Mouse (Mus musculus): ENCODE results near the gene Nup133.

Nup133 gene

DNA sequence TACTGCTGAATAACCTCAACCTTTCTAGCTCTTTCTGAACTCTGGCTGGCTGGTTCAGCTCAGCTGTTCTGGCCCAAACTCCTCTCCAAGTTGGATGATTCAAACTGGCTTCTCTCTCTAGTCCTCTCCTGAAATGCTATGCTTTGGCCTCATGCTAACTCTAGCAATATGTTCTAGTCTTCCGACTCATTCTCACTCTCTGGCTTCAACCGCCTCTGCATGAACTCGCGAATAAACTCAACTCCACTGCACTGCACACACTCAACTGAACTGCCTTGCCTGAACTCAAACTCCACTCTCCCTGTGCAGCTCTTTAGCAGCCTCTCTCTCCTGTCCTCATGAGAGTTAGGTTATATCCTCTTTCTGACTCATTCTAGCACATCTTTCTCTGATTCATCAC is 61.9 kb downstream of the Nup133 start:
- DNase-seq (ENCODE audit: low spot score): no peak

DNA sequence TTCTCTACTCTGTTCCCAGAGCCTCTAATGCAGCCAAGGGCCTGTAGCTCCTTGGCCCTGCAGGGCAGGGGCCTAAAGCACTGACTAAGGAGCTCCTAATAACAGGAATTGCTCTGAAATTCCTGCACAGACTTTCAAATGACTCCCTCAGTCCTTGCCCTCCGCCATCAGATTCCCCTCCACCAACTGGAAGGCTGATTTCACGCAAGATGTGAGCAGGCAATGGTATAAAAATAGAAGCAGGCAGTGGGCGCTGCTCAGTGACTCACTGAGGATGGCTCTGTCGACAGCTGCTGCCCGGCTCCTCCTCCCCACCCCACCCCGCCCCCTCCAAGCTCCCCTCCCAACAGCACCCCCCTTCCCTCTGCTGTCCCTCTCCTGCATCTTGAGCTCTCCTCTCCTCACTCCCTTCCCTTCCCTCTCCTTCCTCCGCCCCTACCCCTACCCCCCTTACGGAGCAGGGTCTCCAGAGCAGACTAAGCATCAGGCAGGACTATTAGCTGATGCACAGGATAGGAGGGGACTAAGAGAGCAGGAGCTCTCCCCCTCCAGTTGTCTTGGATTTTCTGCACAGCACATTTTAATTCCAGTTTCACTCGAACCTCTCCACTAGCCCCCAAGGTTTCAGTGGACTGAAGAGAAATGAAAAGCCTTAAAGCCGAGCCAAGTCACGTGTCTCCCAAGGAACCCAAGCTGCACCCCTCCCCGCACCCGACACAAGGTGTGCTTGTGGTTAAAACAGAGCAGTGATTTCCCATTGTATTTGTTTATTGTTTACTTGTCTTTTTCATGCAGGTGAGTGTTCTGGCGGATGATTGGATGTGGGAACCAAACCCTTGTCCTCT is 64.1 kb downstream of the Nup133 start:
- no peak for DNase-seq (ENCODE audit: low spot score)

DNA sequence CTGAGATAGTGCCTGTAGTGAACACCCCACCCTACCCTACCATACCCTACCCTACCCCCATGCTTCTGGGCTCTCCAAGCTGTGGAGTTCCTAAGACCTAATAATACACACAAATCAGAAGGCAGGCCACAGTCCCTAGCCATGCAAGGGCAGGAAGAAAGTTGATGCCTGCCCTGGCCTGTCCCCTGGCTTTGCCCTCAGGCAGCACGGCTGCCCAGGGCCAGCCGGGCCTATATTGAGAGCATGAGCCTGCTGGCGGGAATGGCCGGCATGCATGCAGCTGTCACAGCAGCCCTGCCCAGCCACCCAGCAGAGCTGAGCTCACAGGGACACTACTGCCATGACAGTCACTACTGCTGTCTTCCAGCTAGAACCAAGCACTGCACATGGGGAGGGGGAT is 66.0 kb downstream of the Nup133 start:
- no peak for DNase-seq (ENCODE audit: low spot score)

DNA sequence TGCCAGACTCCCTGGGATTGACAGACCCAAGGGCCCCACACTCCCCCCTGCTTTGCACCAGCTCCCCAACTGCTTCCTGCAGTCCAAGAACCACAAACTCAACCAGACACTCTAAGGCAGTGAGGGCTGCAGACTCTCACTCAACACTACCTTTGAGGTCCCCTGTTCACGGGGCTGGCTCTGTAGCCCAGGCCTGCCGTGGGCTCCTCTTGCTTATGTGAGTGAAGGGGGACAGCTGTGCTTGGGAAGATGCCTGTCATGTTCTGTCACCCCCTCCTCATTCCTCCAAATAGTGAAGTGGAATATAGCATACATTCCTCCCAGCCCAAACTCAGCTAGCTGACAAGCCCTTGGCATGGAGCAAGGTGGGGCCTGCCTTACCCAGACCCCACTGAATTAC is 66.7 kb downstream of the Nup133 start:
- DNase-seq (ENCODE audit: low spot score): no peak

GRCm38 (mm10) chr8:123880821-123881350 is 68.2 kb downstream of the Nup133 start:
- no peak for DNase-seq (ENCODE audit: low spot score)

DNA sequence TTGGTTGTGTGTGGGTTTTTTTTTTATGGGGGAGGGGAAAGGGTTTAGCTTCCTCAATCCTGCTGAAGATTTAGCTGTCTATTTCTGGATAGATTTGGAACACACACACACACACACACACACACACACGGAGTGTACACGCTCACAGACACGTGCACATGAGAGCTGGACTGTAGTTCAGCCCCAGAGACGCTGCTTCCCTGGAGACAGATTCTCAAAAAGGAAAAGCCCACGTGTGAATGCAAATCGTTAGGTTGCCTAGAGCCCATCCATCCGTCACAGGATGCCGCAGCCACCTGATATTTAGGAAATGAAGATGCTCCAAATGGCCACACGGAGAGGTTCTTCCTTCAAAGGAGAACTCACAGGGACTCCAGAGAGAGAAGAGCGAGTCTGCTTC is 68.8 kb downstream of the Nup133 start:
- no peak for DNase-seq (ENCODE audit: low spot score)

GRCm38 (mm10) chr8:123877865-123878264 is 71.2 kb downstream of the Nup133 start:
- no peak for DNase-seq (ENCODE audit: low spot score)

GRCm38 (mm10) chr8:123874324-123874723 is 74.7 kb downstream of the Nup133 start:
- no peak for DNase-seq (ENCODE audit: low spot score)

- no peak for DNase-seq (ENCODE audit: low spot score)
Measured at GRCm38 (mm10) chr8:123873364-123873763, 75.7 kb downstream of the Nup133 start.

- DNase-seq (ENCODE audit: low spot score): no peak
Measured at GRCm38 (mm10) chr8:123872048-123872447, 77.0 kb downstream of the Nup133 start.

DNA sequence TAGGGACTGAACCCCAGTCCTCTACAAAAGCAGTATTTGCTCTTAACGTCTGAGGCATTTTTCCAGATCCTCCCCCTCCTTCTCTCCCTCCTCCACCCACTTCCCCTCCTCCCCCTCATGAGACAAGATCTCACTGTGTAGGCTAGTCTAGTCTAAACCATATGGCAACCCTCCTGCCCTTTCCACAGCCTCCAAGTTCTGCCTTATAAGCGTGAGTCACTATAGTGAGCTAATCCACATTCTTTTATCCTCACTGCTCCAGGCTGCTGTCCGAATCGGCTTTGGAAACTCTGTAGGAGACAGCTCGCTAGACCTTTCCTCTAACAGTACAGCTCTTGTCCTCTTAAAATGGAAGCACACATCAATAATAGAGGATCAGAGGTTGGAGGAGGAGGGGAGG is 82.1 kb downstream of the Nup133 start:
- DNase-seq (ENCODE audit: low spot score): no peak

DNA sequence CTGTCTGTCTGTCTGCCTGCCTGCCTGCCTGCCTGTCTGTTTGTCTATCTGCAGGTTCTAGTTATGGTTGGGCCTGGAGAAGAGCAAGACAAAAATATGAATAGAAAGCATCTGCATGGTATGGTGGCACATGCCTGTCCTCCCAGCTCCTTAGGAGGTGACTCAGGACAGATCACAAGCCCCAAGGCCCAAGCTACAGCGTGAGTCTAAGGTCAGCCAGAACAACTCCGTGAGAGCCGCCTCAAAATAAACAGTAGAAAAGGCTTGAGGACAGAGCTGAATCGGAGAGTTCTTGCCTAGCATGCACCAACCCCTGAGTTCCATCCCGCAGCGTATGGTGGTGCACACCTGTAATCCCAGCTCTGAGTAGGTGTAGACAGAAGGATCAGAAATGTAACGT is 83.3 kb downstream of the Nup133 start:
- DNase-seq (ENCODE audit: low spot score): no peak

GRCm38 (mm10) chr8:123860386-123860785 is 88.7 kb downstream of the Nup133 start:
- no peak for DNase-seq (ENCODE audit: low spot score)

- DNase-seq (ENCODE audit: low spot score): peak; percentile 26
Measured at GRCm38 (mm10) chr8:123859648-123860259, 89.3 kb downstream of the Nup133 start, which contains the start of gene Ccsap. Ccsap (minus strand) TSS chr8:123860209.

DNA sequence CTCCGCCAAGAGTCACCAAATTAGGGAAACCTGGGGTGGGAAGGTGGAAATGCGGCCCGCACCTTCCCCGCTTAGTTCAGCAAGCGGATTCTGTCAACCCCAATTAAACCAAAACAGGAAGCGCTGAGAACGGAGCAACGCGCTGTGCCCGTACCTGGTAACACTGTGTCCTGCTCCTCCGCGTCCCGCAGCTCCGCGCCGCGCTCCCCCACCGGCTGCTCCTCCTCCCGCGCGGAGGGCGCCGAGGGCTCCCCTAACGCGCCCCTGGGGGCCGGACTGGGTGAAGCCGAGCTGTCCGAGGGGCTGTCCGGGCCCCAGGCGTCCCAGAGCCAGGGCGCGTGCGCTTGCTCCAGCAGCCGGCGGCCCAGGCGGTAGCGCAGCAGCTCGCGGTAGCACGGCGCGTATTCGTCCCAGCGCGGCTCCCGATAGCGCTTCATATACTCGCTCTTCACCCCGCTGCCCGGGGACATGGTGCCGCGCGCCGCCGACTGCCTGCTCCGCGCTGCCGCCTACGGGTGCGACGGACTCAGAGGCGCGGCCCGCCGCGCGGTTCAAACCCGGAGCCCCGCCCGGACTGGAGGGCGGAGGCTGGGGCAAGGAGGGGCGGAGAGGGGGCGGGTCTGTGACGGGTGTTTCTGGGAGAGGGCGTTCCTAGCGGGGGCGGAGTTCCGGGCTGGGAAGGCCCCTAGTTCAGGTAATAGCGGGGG is 90.0 kb downstream of the Nup133 start:
- peak; percentile 64 for DNase-seq (ENCODE audit: low spot score)

- no peak for DNase-seq (ENCODE audit: low spot score)
Measured at GRCm38 (mm10) chr8:123858574-123858940, 90.5 kb downstream of the Nup133 start.

DNA sequence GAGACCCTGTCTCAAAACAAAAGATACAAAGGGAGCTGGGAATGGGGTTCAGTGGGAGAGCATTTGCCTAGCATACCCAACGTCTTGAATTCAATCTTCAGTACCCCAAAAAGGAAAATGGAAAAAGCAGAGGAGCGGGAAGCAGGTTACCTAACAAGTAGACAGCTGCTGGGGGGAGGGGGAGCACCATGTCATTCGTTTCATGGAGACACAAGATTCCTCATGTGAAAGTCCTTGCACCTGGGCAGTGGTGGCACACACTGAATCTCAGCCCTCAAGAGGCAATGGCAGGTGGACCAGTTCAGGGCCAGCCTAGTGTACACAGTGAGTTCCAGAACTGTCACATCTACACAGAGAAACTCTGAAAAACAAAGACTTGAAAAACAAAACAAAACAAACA is 91.7 kb downstream of the Nup133 start:
- no peak for DNase-seq (ENCODE audit: low spot score)

GRCm38 (mm10) chr8:123854733-123855475 is 94.2 kb downstream of the Nup133 start:
- DNase-seq (ENCODE audit: low spot score): no peak

DNA sequence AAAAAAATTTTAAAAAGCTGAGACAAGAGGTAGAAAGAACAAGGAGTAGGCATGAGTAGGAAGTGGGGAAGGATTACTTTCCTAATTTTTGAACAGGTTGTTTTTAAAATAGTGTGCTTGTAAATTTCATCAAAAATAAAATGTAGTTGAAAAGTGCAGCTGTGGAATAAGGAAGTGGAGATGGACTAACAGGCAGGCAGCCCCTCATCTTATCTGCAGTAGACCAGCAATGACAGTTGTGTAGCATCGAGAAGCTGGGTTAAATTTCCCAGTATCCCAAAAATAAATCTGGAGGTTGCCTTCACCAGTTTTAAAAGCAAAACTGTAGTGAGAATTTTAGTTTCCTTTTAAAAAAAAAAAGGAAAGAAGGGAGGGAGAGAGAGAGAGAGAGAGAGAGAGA is 94.8 kb downstream of the Nup133 start:
- no peak for DNase-seq (ENCODE audit: low spot score)

DNA sequence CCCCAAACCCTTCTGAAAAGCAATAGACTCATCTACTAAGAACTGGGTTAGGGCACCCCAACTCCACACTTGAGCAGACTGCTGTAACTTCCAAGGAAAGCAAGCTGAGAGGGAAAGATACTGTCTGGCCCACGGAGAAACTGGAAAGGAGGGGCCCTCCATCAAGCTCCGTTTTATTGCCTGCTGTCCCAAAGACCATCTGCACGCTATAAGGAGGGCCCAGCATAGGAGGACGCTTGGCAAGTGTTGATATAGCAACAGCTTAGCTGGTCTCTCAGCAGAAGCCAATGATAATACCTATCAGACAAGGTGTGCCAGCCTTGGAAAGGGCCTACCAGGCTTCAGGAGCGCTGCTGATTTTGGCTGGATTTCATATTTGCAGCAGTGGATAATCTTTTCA is 97.5 kb downstream of the Nup133 start:
- DNase-seq (ENCODE audit: low spot score): no peak

DNA sequence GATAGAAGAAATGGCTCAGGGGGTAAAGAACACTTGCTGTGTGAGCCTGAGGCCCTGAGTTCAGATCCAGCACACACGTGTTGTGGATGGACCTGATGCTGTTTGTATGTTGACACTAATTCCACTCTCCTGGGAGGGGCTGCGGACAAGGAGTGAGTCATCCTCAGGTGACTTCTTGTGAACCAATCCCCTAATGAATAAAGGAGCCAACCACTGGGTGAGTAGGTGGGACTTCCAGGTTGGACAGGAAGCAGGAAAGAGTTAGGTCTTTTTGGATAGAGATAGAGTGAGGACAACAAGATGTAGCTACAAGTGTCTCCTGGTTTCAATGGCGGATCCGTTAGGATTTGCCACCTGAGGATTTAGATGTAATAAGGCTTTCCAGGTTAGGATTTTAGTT is 99.7 kb downstream of the Nup133 start:
- no peak for DNase-seq (ENCODE audit: low spot score)

DNA sequence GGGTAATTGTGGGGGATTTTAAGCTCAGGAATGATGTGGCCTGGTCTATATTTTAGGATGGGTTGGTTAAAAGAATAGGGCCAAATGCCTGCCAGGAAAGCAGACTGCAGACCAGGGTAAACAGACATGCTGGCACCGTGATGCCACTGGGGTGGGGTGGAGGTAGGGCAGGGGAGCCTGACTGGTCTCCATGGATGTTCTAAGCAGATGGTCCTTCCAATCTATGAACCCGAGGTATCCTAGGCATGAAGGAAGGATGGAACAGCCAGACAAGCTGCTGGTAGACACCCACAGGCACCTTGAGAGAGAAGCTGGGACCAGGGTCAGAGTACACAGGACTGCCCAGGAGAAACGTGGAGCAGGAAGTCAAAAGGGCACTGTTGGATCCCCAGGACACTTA is 101.5 kb downstream of the Nup133 start:
- no peak for DNase-seq (ENCODE audit: low spot score)
